Mouse (Mus musculus) G1E (cell line): ENCODE data around the gene Asap2.

Experiments used
- CTCF ChIP-seq: IDR thresholded peaks from 2 replicates; pipeline ENCODE4 v1.5.1; 2012; ENCODE audit warnings: low read depth, low read length, inconsistent platforms, mixed read lengths
- GATA1 ChIP-seq: IDR thresholded peaks from 2 replicates; pipeline ENCODE4 v1.6.1; 2012; ENCODE audit warnings: borderline replicate concordance, low read length, inconsistent platforms, mixed read lengths
- POLR2AphosphoS5 ChIP-seq: IDR thresholded peaks from 2 replicates; pipeline ENCODE4 v1.6.1; 2012; ENCODE audit warnings: low read depth, low read length, inconsistent platforms; ENCODE audit not compliant: insufficient replicate concordance

DNA sequence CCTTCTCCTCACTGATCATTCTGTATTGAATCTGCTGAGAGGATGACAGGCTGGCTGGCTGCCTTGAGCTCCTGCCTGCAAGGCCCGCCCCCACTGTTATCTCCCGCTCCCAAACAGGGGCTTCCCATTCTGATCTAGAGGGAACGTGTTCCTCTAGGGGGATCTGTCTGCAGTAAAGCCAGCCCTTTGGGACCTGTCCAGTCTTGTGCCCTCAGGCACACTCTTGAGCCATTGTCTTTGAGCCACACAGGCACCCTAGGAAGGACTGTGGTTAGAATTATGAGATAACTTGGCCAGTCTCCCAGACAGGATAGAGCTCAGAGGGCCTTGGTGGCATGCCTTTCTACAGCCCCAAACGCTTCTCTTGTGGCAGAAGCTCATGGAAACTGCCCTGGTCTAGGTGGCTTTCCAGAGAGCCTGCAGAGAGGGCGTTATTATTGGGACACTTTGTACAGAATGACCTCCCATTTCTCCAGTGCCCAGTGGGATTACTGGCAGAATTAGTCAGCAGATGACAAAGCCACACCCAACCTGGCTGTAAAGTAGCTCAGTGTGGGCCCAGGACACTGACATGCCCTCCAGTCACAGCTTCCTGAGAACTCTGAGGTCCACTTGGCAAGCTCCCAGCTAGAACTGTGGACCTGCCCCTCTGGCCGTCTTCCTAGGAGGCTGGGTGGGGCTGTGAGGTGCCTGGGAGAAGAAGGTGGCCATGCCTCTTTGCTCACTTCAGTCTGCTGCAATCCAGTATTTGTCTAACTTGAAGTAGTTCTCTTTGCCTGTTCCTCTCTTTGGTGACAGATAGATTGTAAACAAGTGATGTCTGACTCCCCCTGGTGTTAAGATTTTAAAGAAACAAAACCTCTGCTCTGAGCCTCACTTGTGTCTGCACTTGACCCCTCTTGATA is 237.1 kb downstream of the Asap2 start:
- TF ChIP-seq CTCF, result no peak
- TF ChIP-seq POLR2AphosphoS5, result no peak
- TF ChIP-seq GATA1, result no peak
